Mouse (Mus musculus) MEL (cell line): ENCODE results near the gene Dpp9. TPM values are rescaled to one million over a fixed set of nuclear protein-coding genes. Genes with fewer than 3 reads are reported as not detected.

Experiments
- DNase-seq: peaks from one replicate; pipeline ENCODE4 v3.0.0; 2011; ENCODE audit warnings: low read depth, low spot score
- H3K27ac ChIP-seq: 2 replicates; pipeline ENCODE4 v1.5.1; 2012; ENCODE audit warnings: low read depth, mild to moderate bottlenecking, control low read depth, low read length, moderate library complexity; ENCODE audit not compliant: control insufficient read depth
- H3K27me3 ChIP-seq, 2 experiments: fragments of 150-350 bp in 1 of 2; sonication (generic) in 1 of 2; 2 replicates each; pipeline ENCODE4 v1.6.1; 2012; ENCODE audit warnings: low read length in 2 of 2, mild to moderate bottlenecking in 2 of 2, improper control_type of control experiment in 1 of 2, moderate library complexity in 1 of 2; ENCODE audit not compliant: insufficient read depth in 2 of 2, control insufficient read depth in 1 of 2
- H3K36me3 ChIP-seq, 2 experiments: 2 replicates each; pipeline ENCODE4 v1.6.1; 2012 to 2014; ENCODE audit warnings: low read length in 2 of 2, improper control_type of control experiment in 1 of 2, inconsistent platforms in 1 of 2, mild to moderate bottlenecking in 1 of 2; ENCODE audit not compliant: insufficient read depth in 2 of 2, control insufficient read depth in 1 of 2
- H3K4me1 ChIP-seq, 2 experiments: fragments of 150-350 bp in 1 of 2; sonication (generic) in 1 of 2; 2 replicates each; pipeline ENCODE4 v1.6.1; 2012; ENCODE audit warnings: low read length in 2 of 2, improper control_type of control experiment in 1 of 2, mild to moderate bottlenecking in 1 of 2; ENCODE audit not compliant: insufficient read depth in 2 of 2, control insufficient read depth in 1 of 2
- H3K4me3 ChIP-seq, 2 experiments: fragments of 150-350 bp in 1 of 2; sonication (generic) in 1 of 2; 2 replicates each; pipeline ENCODE4 v1.5.1; 2012; ENCODE audit warnings: low read depth in 2 of 2, low read length in 2 of 2, mild to moderate bottlenecking in 2 of 2, moderate library complexity in 2 of 2, control low read depth in 1 of 2, improper control_type of control experiment in 1 of 2; ENCODE audit not compliant: control insufficient read depth in 1 of 2, insufficient read depth in 1 of 2
- H3K79me2 ChIP-seq: 2 replicates; pipeline ENCODE4 v1.6.1; 2012; ENCODE audit warnings: mild to moderate bottlenecking, low read length, moderate library complexity; ENCODE audit not compliant: control insufficient read depth, poor library complexity, insufficient read depth
- H3K9ac ChIP-seq: 2 replicates; pipeline ENCODE4 v1.6.1; 2012; ENCODE audit warnings: low read depth, mild to moderate bottlenecking, control low read depth, low read length, moderate library complexity; ENCODE audit not compliant: control insufficient read depth, poor library complexity, severe bottlenecking
- H3K9me3 ChIP-seq: fragments of 150-350 bp; sonication (generic); replicated peaks from 2 replicates; pipeline ENCODE4 v1.6.1; 2012; ENCODE audit warnings: mild to moderate bottlenecking, low read length, improper control_type of control experiment, moderate library complexity; ENCODE audit not compliant: insufficient read depth
- CHD2 ChIP-seq: IDR thresholded peaks from 2 replicates; pipeline ENCODE4 v1.6.1; 2011; ENCODE audit warnings: low read length, improper control_type of control experiment
- CTCF ChIP-seq, 3 experiments: IDR thresholded peaks in 2 of 3; conservative IDR thresholded peaks in 1 of 3; 2 replicates each; pipeline ENCODE4 v1.5.1; 2011 to 2012; ENCODE audit warnings: low read length in 3 of 3, low read depth in 2 of 3, mild to moderate bottlenecking in 2 of 3, improper control_type of control experiment in 1 of 3, inconsistent platforms in 1 of 3, mixed read lengths in 1 of 3, moderate library complexity in 1 of 3; ENCODE audit not compliant: control insufficient read depth in 1 of 3, insufficient read depth in 1 of 3, poor library complexity in 1 of 3, severe bottlenecking in 1 of 3
- EP300 ChIP-seq, 2 experiments: IDR thresholded peaks; 2 replicates each; pipeline ENCODE4 v1.6.1; 2011; ENCODE audit warnings: improper control_type of control experiment in 2 of 2, low read length in 2 of 2, low read depth in 1 of 2, mild to moderate bottlenecking in 1 of 2
- ETS1 ChIP-seq: IDR thresholded peaks from 2 replicates; pipeline ENCODE4 v1.6.1; 2012; ENCODE audit warnings: low read depth, mild to moderate bottlenecking, inconsistent platforms, low read length, improper control_type of control experiment, moderate library complexity
- GABPA ChIP-seq: IDR thresholded peaks from 2 replicates; pipeline ENCODE4 v1.6.1; 2012; ENCODE audit warnings: low read depth, mild to moderate bottlenecking, inconsistent platforms, low read length, improper control_type of control experiment, moderate library complexity
- GATA1 ChIP-seq: IDR thresholded peaks from 2 replicates; pipeline ENCODE4 v1.6.1; 2011; ENCODE audit warnings: low read depth, low read length, improper control_type of control experiment
- HCFC1 ChIP-seq: IDR thresholded peaks from 2 replicates; pipeline ENCODE4 v1.6.1; 2012; ENCODE audit warnings: low read depth, mild to moderate bottlenecking, inconsistent platforms, low read length, improper control_type of control experiment, moderate library complexity
- JUND ChIP-seq: IDR thresholded peaks from 2 replicates; pipeline ENCODE4 v1.6.1; 2011; ENCODE audit warnings: low read depth, mild to moderate bottlenecking, improper control_type of control experiment, low read length
- MXI1 ChIP-seq: IDR thresholded peaks from 2 replicates; pipeline ENCODE4 v1.6.1; 2011; ENCODE audit warnings: mild to moderate bottlenecking, low read depth, low read length, improper control_type of control experiment
- MYC ChIP-seq: IDR thresholded peaks from 2 replicates; pipeline ENCODE4 v1.6.1; 2011; ENCODE audit warnings: low read depth, mild to moderate bottlenecking, low read length, improper control_type of control experiment, moderate library complexity
- RAD21 ChIP-seq: IDR thresholded peaks from 2 replicates; pipeline ENCODE4 v1.6.1; 2011; ENCODE audit warnings: mild to moderate bottlenecking, low read depth, low read length, improper control_type of control experiment
- SMC3 ChIP-seq: IDR thresholded peaks from 2 replicates; pipeline ENCODE4 v1.6.1; 2011; ENCODE audit warnings: low read depth, low read length, improper control_type of control experiment
- TAL1 ChIP-seq: IDR thresholded peaks from 2 replicates; pipeline ENCODE4 v1.6.1; 2012; ENCODE audit warnings: mild to moderate bottlenecking, inconsistent platforms, low read length, moderate library complexity, mixed read lengths
- TCF12 ChIP-seq: IDR thresholded peaks from 2 replicates; pipeline ENCODE4 v1.6.1; 2014; ENCODE audit warnings: low read depth, mild to moderate bottlenecking, inconsistent platforms, low read length, improper control_type of control experiment, moderate library complexity
- USF2 ChIP-seq, 2 experiments: IDR thresholded peaks; 2 replicates each; pipeline ENCODE4 v1.6.1; 2011 to 2012; ENCODE audit warnings: improper control_type of control experiment in 2 of 2, low read length in 2 of 2, borderline replicate concordance in 1 of 2, inconsistent platforms in 1 of 2, low read depth in 1 of 2, mild to moderate bottlenecking in 1 of 2; ENCODE audit not compliant: insufficient read depth in 1 of 2
- polyA plus RNA-seq, 2 experiments: library from polyadenylated mRNA; stranded (reverse) in 1 of 2; unstranded in 1 of 2; fragments of >175 nt in 1 of 2; fragments of >200 nt in 1 of 2; gene quantifications; 2 replicates each; pipeline versions ENCODE4 v1.2.1 to v1.2.4; 2012; ENCODE audit warnings: low replicate concordance in 2 of 2, low read depth in 1 of 2; ENCODE audit not compliant: insufficient read length in 2 of 2, insufficient read depth in 1 of 2, missing spikeins in 1 of 2
- total RNA-seq: library from RNA; depleted of rRNA; stranded (reverse); fragments of 300-350 nt; gene quantifications from 2 replicates; pipeline ENCODE4 v1.2.3, GENCODE M21; 2012

Dpp9 gene
- total and polyA plus RNA-seq, 3 experiments, result 36.3 to 67.2 TPM; not detected in 1

DNA sequence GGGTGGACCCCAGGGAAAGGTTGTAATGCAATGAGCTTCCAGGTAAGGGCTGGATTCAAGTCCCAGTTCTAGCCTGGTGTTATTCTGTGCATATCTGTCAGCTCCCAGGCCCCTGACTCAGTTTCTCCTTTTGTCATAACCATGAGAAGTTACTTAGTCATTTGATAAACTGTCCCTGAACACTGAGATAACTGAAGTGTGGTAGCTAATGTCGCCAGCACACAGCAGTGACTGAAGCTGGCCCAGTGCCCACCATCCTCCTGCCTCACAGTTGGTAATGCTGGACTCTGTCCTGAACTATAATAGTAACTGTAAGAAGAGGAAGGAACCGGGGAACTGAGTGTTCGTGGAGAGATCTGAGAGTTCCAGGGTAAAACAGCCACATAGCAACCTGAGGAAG is 54.2 kb downstream of the Dpp9 start:
- peak; percentile 38; the same call in 1 of the 2 replicates for TF ChIP-seq ETS1
- TF ChIP-seq USF2 (IDR thresholded peaks at IDR 0.05; ENCODE audit: borderline replicate concordance in 1 of 2, insufficient read depth in 1 of 2, low read depth in 1 of 2, low read length in 2 of 2), result no peak
- TF ChIP-seq HCFC1, result no peak
- TF ChIP-seq TAL1, result peak; percentile 23
- peak; percentile 68 for TF ChIP-seq GATA1
- TF ChIP-seq CTCF (IDR thresholded peaks at IDR 0.05 in 2 of 3, conservative IDR thresholded peaks at IDR 0.05 in 1 of 3; ENCODE audit: control insufficient read depth in 1 of 3, insufficient read depth in 1 of 3, low read depth in 2 of 3, low read length in 3 of 3, poor library complexity in 1 of 3, severe bottlenecking in 1 of 3), result no peak
- TF ChIP-seq MYC, result no peak
- no peak for TF ChIP-seq CHD2
- no peak for TF ChIP-seq GABPA
- TF ChIP-seq JUND, result no peak
- TF ChIP-seq SMC3, result no peak
- TF ChIP-seq TCF12, result peak; percentile 30; the same call in 1 of the 2 replicates
- peak in 1 of 2 experiments; percentile 62; a peak in 3 of 4 replicates for TF ChIP-seq EP300 (IDR thresholded peaks at IDR 0.05; ENCODE audit: low read depth in 1 of 2, low read length in 2 of 2)
- H3K27me3 ChIP-seq, result no peaks in the 10 kb centered on the region
- peak overlapping the region; percentile 20; the same call in 1 of the 2 replicates for H3K27ac ChIP-seq
- no peak overlapping the region for H3K9ac ChIP-seq
- H3K36me3 ChIP-seq, result peaks cover 0 to 22% of the 10 kb centered on the region in 2 experiments; a peak in 2 of 4 replicates
- H3K4me1 ChIP-seq, result peaks cover 9 to 28% of the 10 kb centered on the region in 2 experiments
- no peak overlapping the region for H3K4me3 ChIP-seq
- no peaks in the 10 kb centered on the region for H3K9me3 ChIP-seq
- H3K79me2 ChIP-seq, result no peaks in the 10 kb centered on the region
- peak; percentile 80 for DNase-seq

- TF ChIP-seq RAD21 (no peak), JUND (peak; percentile 98), MXI1 (peak; percentile 27; the same call in 1 of the 2 replicates)
- Histone ChIP-seq H3K36me3 (peaks cover 0 to 22% of the 10 kb centered on the region in 2 experiments; a peak in 2 of 4 replicates), H3K79me2 (no peaks in the 10 kb centered on the region), H3K4me3 (0 out of 4 replicates have a peak overlapping the region, but pooled peaks of 1 of the 2 experiments have one; percentile 4), H3K9me3 (no peaks in the 10 kb centered on the region), H3K27me3 (no peaks in the 10 kb centered on the region), H3K9ac (peak overlapping the region; percentile 27), H3K4me1 (peaks cover 9 to 28% of the 10 kb centered on the region in 2 experiments), H3K27ac (peak overlapping the region; percentile 20)
- peak; percentile 72 for DNase-seq
Measured at GRCm38 (mm10) chr17:56163523-56164102, 55.1 kb downstream of the Dpp9 start.
